Mouse (Mus musculus): Measurements from ENCODE around the gene Eif2ak4.

The Eif2ak4 gene

GRCm38 (mm10) chr2:118406811-118407210, 18.4 kb downstream of the Eif2ak4 start:
- DNase-seq = no peak

- no peak for DNase-seq
These were observed 20.0 kb downstream of the Eif2ak4 start for GRCm38 (mm10) chr2:118408336-118408895.

- no peak for DNase-seq
These were observed 24.4 kb downstream of the Eif2ak4 start for GRCm38 (mm10) chr2:118412821-118413220.

- no peak for DNase-seq
These were observed 27.4 kb downstream of the Eif2ak4 start for GRCm38 (mm10) chr2:118415601-118416355.

- DNase-seq = no peak
These were observed 29.7 kb downstream of the Eif2ak4 start for GRCm38 (mm10) chr2:118418076-118418475.

GRCm38 (mm10) chr2:118421951-118422350, 33.5 kb downstream of the Eif2ak4 start:
- DNase-seq = no peak

- no peak for DNase-seq
These were observed 34.0 kb downstream of the Eif2ak4 start for GRCm38 (mm10) chr2:118422385-118422784.

GRCm38 (mm10) chr2:118428296-118428695, 39.9 kb downstream of the Eif2ak4 start:
- DNase-seq = no peak

- no peak for DNase-seq
These were observed 40.9 kb downstream of the Eif2ak4 start for GRCm38 (mm10) chr2:118429297-118429696.

GRCm38 (mm10) chr2:118430630-118431029, 42.2 kb downstream of the Eif2ak4 start:
- DNase-seq = no peak

- no peak for DNase-seq
These were observed 43.2 kb downstream of the Eif2ak4 start for GRCm38 (mm10) chr2:118431589-118431988.

- no peak for DNase-seq
These were observed 53.8 kb downstream of the Eif2ak4 start for GRCm38 (mm10) chr2:118442172-118442571.

GRCm38 (mm10) chr2:118442723-118443122, 54.3 kb downstream of the Eif2ak4 start:
- DNase-seq = no peak

- no peak for DNase-seq
These were observed 57.6 kb downstream of the Eif2ak4 start for GRCm38 (mm10) chr2:118445696-118446674.

- DNase-seq = no peak
These were observed 59.8 kb downstream of the Eif2ak4 start for GRCm38 (mm10) chr2:118448181-118448580.

GRCm38 (mm10) chr2:118451056-118451455, 62.6 kb downstream of the Eif2ak4 start:
- DNase-seq = no peak

GRCm38 (mm10) chr2:118457029-118457428, 68.6 kb downstream of the Eif2ak4 start:
- no peak for DNase-seq

- DNase-seq = no peak
These were observed 69.2 kb downstream of the Eif2ak4 start for GRCm38 (mm10) chr2:118457463-118458261.

- DNase-seq = no peak
These were observed 73.2 kb downstream of the Eif2ak4 start for GRCm38 (mm10) chr2:118461480-118462165.

- no peak for DNase-seq
These were observed 75.1 kb downstream of the Eif2ak4 start for GRCm38 (mm10) chr2:118463480-118463879.

- DNase-seq = no peak
These were observed 76.0 kb downstream of the Eif2ak4 start for GRCm38 (mm10) chr2:118464450-118464849.

- DNase-seq = no peak
These were observed 77.5 kb downstream of the Eif2ak4 start for GRCm38 (mm10) chr2:118465894-118466293.

Data from cerebellum, adult 11-12 months (tissue).